8 mouse cellular contexts compared by ENCODE assay signal in the genomic region with DNA sequence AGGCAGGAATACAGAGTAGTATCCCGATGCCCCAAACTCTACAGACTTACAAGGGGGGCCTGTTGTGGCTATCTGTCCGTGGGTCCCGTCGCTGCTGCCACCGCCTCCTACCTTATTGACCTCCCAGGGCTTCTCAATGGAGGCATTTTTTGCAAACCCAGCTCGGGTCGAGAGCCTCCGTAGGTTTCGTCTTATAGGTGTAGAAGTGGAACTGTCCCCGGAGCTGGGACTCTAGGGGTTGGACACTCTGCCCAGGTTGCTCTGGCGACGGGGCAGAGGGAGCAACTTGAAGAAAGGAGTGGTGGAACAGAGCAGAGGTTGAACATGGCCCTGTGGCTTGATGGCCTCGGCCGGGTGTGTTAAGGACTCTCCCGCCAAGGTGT. TPM values are rescaled to one million over a fixed set of nuclear protein-coding genes. Genes with fewer than 3 reads are reported as not detected.
A peak's percentile ranks its signal among the peaks of the same experiment; 100 is the strongest.
DNase-seq lines count a peak whose midpoint lies in the region; ATAC-seq and TF ChIP-seq lines count a peak whose summit lies in the region.

No protein-coding gene starts in this region.

- H3K4me2 ChIP-seq in heart, embryonic 15.5 days = peak overlapping the region; percentile 77
- peak overlapping the region; percentile 88 for H3K4me2 ChIP-seq in embryonic facial prominence, embryonic 13.5 days
- H3K4me2 ChIP-seq in hindbrain, postnatal 0 days (ENCODE audit: low read depth, low read length) = peak overlapping the region; percentile 52
- peak overlapping the region; percentile 65 for H3K4me2 ChIP-seq in midbrain, embryonic 16.5 days (ENCODE audit: low read length)

- H3K9me3 ChIP-seq in heart, embryonic 15.5 days (replicated peaks) = no peaks in the 10 kb centered on the region
- no peaks in the 10 kb centered on the region for H3K9me3 ChIP-seq in embryonic facial prominence, embryonic 13.5 days
- H3K9me3 ChIP-seq in hindbrain, postnatal 0 days (ENCODE audit: low read length) = no peaks in the 10 kb centered on the region
- no peaks in the 10 kb centered on the region for H3K9me3 ChIP-seq in midbrain, embryonic 16.5 days (replicated peaks; ENCODE audit: control insufficient read depth, low read length, poor library complexity, severe bottlenecking)

- TF ChIP-seq CTCF in hindbrain, postnatal 0 days (IDR thresholded peaks at IDR 0.05; ENCODE audit: low read depth) = no peak

- no peak for ATAC-seq in heart, embryonic 15.5 days (replicated peaks; ENCODE audit: insufficient number of reproducible peaks, insufficient read depth, low FRiP score, low read depth)
- ATAC-seq in embryonic facial prominence, embryonic 13.5 days (ENCODE audit: insufficient number of reproducible peaks, insufficient read depth, low FRiP score, low TSS enrichment, low read depth) = no peak
- no peak for ATAC-seq in hindbrain, postnatal 0 days
- no peak for ATAC-seq in midbrain, embryonic 16.5 days
- ATAC-seq in CD4-positive, CD25-positive, alpha-beta regulatory T cell, adult 4 months = no peak
- no peak for ATAC-seq in activated CD4-positive, CD25-positive, alpha-beta regulatory T cell, adult 4 months

- no peak overlapping the region for H3K27ac ChIP-seq in heart, embryonic 15.5 days
- H3K27ac ChIP-seq in embryonic facial prominence, embryonic 13.5 days = no peak overlapping the region
- no peak overlapping the region for H3K27ac ChIP-seq in hindbrain, postnatal 0 days
- H3K27ac ChIP-seq in midbrain, embryonic 16.5 days (ENCODE audit: low read length) = no peak overlapping the region

- H3K4me3 ChIP-seq in heart, embryonic 15.5 days = peak overlapping the region; percentile 44
- H3K4me3 ChIP-seq in embryonic facial prominence, embryonic 13.5 days = peak overlapping the region; percentile 59
- H3K4me3 ChIP-seq in hindbrain, postnatal 0 days (ENCODE audit: low read length) = peak overlapping the region; percentile 32
- peak overlapping the region; percentile 37 for H3K4me3 ChIP-seq in midbrain, embryonic 16.5 days (ENCODE audit: low read depth, low read length)

- peak overlapping the region; percentile 53 for H3K9ac ChIP-seq in heart, embryonic 15.5 days
- peak overlapping the region; percentile 78 for H3K9ac ChIP-seq in embryonic facial prominence, embryonic 13.5 days
- H3K9ac ChIP-seq in hindbrain, postnatal 0 days (replicated peaks; ENCODE audit: low read length) = peak overlapping the region; percentile 41; the same call in 1 of the 2 replicates
- 0 out of 2 replicates have a peak overlapping the region, but pooled peaks have one; percentile 23 for H3K9ac ChIP-seq in midbrain, embryonic 16.5 days (ENCODE audit: low read depth, low read length)

- no peaks in the 10 kb centered on the region for H3K36me3 ChIP-seq in heart, embryonic 15.5 days
- H3K36me3 ChIP-seq in embryonic facial prominence, embryonic 13.5 days = peaks cover 3% of the 10 kb centered on the region; the same call in 1 of the 2 replicates
- no peaks in the 10 kb centered on the region for H3K36me3 ChIP-seq in hindbrain, postnatal 0 days (ENCODE audit: insufficient read depth, low read length)
- no peaks in the 10 kb centered on the region for H3K36me3 ChIP-seq in midbrain, embryonic 16.5 days (ENCODE audit: control insufficient read depth, insufficient read depth, low read length)

- DNase-seq in heart, postnatal 4 days = no peak
- no peak for DNase-seq in hindbrain, postnatal 0 days (ENCODE audit: low spot score)
- no peak for DNase-seq in layer of hippocampus, postnatal 25 days (ENCODE audit: extremely low spot score in 1 of 2, low spot score in 1 of 2)

- 11% methylated on average over 15 of the region's 15 CpGs for WGBS in heart, embryonic 15.5 days
- 14% methylated on average over 15 of the region's 15 CpGs for WGBS in embryonic facial prominence, embryonic 13.5 days
- 15% methylated on average over 15 of the region's 15 CpGs for WGBS in hindbrain, postnatal 0 days
- 9% methylated on average over 15 of the region's 15 CpGs for WGBS in midbrain, embryonic 16.5 days

- H3K4me1 ChIP-seq in heart, embryonic 15.5 days (replicated peaks) = peaks cover 40% of the 10 kb centered on the region
- H3K4me1 ChIP-seq in embryonic facial prominence, embryonic 13.5 days = peaks cover 56% of the 10 kb centered on the region
- peaks cover 6% of the 10 kb centered on the region; the same call in 1 of the 2 replicates for H3K4me1 ChIP-seq in hindbrain, postnatal 0 days (ENCODE audit: insufficient read depth, low read length)
- peaks cover 12% of the 10 kb centered on the region; the same call in 1 of the 2 replicates for H3K4me1 ChIP-seq in midbrain, embryonic 16.5 days (ENCODE audit: control insufficient read depth, insufficient read depth, low read length)

- peaks cover 32% of the 10 kb centered on the region for H3K27me3 ChIP-seq in heart, embryonic 15.5 days
- H3K27me3 ChIP-seq in embryonic facial prominence, embryonic 13.5 days = peaks cover 22% of the 10 kb centered on the region
- H3K27me3 ChIP-seq in hindbrain, postnatal 0 days (ENCODE audit: insufficient read depth, low read length) = no peaks in the 10 kb centered on the region; the same call in 1 of the 2 replicates
- H3K27me3 ChIP-seq in midbrain, embryonic 16.5 days (ENCODE audit: control insufficient read depth, insufficient read depth, low read depth, low read length) = peaks cover 11% of the 10 kb centered on the region

RNA-seq across cellular contexts. Expression of gene Rflna, which starts 0.8 kb away (rescaled TPM):
- polyA plus RNA-seq in heart, embryonic 15.5 days (2015; fragmentation: Nextera tagmentation; extraction: Ambion mirVana) = 1.3 and 2.3 TPM in 2 replicates
- total RNA-seq in heart, postnatal 4 days (2021) = 1 to 10 TPM; 1.2 to 1.3 TPM
- 24.8 and 34.6 TPM in 2 replicates for polyA plus RNA-seq in embryonic facial prominence, embryonic 13.5 days (2015; fragmentation: Nextera tagmentation; extraction: Ambion mirVana)
- 9.8 and 14.2 TPM in 2 replicates for total RNA-seq in hindbrain, postnatal 0 days (2014; rRNA removed)
- polyA plus RNA-seq in hindbrain, postnatal 0 days (2015; fragmentation: Nextera tagmentation; extraction: Ambion mirVana) = 7.4 and 7.5 TPM in 2 replicates
- 4.9 and 7.1 TPM in 2 replicates for polyA plus RNA-seq in midbrain, embryonic 16.5 days (2015; fragmentation: Nextera tagmentation; extraction: Ambion mirVana)
- not detected for polyA plus RNA-seq in CD4-positive, CD25-positive, alpha-beta regulatory T cell, adult 4 months (2017; shearing (Covaris generic))
- under 1 TPM in 1 of 2 experiments, not detected in 1; 0.61 TPM for polyA plus RNA-seq in activated CD4-positive, CD25-positive, alpha-beta regulatory T cell, adult 4 months (2017; shearing (Covaris generic))
- under 1 TPM; 0.37 to 0.80 TPM for total RNA-seq in layer of hippocampus, postnatal 25 days (2021)

Comparison
In these comparisons a context has a peak if more than half of its experiments do, and no peak if none do; other contexts are left out.
1. H3K9ac ChIP-seq: peak in every context shown above with its lines; median percentile 78 in embryonic facial prominence, embryonic 13.5 days; 53 in heart, embryonic 15.5 days; 41 in hindbrain, postnatal 0 days; 23 in midbrain, embryonic 16.5 days.